Mouse (Mus musculus) kidney, postnatal 0 days (tissue): ENCODE measurements around the gene Gng12. TPM values are rescaled to one million over a fixed set of nuclear protein-coding genes. Genes with fewer than 3 reads are reported as not detected.

Source experiments
- ATAC-seq: fragments of 200-750 bp; cut with Nextera tagmentation; replicated peaks from 2 replicates; pipeline ENCODE4 v1.8.0; 2017; ENCODE audit warnings: low read depth, moderate number of reproducible peaks, moderate TSS enrichment, moderate library complexity; ENCODE audit not compliant: low FRiP score
- DNase-seq: peaks from one replicate; pipeline ENCODE4 v3.0.0-alpha.2; 2016; ENCODE audit warnings: low spot score
- H3K27ac ChIP-seq: fragments of 300-500 bp; sonication (generic); 2 replicates; pipeline ENCODE4 v1.5.1; 2014; ENCODE audit warnings: mild to moderate bottlenecking
- H3K27me3 ChIP-seq: fragments of 300-500 bp; sonication (generic); 2 replicates; pipeline ENCODE4 v1.6.1; 2014; ENCODE audit warnings: low read length, mixed read lengths; ENCODE audit not compliant: insufficient read depth
- H3K36me3 ChIP-seq: fragments of 300-500 bp; sonication (generic); 2 replicates; pipeline ENCODE4 v1.6.1; 2014; ENCODE audit warnings: low read length, mixed read lengths; ENCODE audit not compliant: insufficient read depth
- H3K4me1 ChIP-seq: fragments of 300-500 bp; sonication (generic); replicated peaks from 2 replicates; pipeline ENCODE4 v1.6.1; 2014; ENCODE audit warnings: antibody characterized with exemption, low read length, mixed read lengths; ENCODE audit not compliant: insufficient read depth
- H3K4me2 ChIP-seq: fragments of 300-500 bp; sonication (generic); 2 replicates; pipeline ENCODE4 v1.6.1; 2014; ENCODE audit warnings: mild to moderate bottlenecking, low read length, moderate library complexity, mixed read lengths
- H3K4me3 ChIP-seq: fragments of 300-500 bp; sonication (generic); replicated peaks from 2 replicates; pipeline ENCODE4 v1.5.1; 2014; ENCODE audit warnings: low read depth, low read length
- H3K9ac ChIP-seq: fragments of 300-500 bp; sonication (generic); 2 replicates; pipeline ENCODE4 v1.6.1; 2014; ENCODE audit warnings: low read depth, low read length
- H3K9me3 ChIP-seq: fragments of 300-500 bp; sonication (generic); replicated peaks from 2 replicates; pipeline ENCODE4 v1.6.1; 2016; ENCODE audit warnings: low read length, inconsistent platforms, mixed read lengths
- CTCF ChIP-seq: IDR thresholded peaks from 2 replicates; pipeline ENCODE4 v1.5.1; 2016; ENCODE audit warnings: antibody characterized with exemption, low read depth, mild to moderate bottlenecking, moderate library complexity
- WGBS: fragments of 180-500 bp; shearing (Covaris S2); extraction: QIAGEN DNeasy Blood & Tissue Kit; methylation state at CpG from one replicate; pipeline ENCODE4 v1.1.7; 2014; 5-methylcytosine and 5-hydroxymethylcytosine counted together
- polyA plus RNA-seq: library from polyadenylated mRNA; unstranded; fragments of >200 nt; fragmentation: Nextera tagmentation; extraction: Ambion mirVana; gene quantifications from 2 replicates; pipeline ENCODE4 v1.2.1, GENCODE M21; 2015

Gene Gng12
- polyA plus RNA-seq, 1 experiment from 2014 or later, result 144 TPM

DNA sequence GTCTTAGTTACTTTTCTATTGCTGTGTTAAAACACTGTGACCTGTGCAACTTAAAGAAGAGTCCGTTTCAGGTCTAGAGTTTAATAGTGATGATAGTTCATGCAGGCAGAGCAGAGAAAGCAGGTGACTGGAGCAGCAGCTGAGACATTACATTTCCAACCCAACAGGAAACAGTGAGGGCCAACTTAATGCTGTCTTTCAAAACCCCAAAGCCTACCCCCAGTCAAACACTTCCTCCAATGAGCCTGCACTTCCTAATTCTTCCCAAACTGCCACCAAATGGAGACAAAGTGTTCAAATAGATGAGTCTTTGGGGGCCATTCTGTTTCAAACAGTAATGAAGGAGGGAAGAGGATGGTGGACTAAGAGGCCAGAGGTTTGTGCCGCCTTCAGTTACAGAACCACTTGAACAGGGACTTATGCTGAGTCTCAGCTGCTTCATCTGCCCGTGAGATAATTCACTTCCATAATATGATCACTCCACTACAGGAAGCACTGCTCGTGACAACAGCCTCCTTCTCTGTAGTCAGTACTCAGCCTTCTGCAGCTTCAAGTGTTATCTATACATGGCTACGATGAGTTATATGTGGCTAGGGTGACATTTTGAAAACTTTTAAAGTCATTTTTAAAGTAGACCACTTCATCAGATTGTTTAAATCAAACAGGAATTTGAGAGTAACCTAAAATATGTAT is 55.7 kb downstream of the Gng12 start:
- no peak for DNase-seq
- no peak for ATAC-seq
- TF ChIP-seq CTCF, result no peak
- Histone ChIP-seq H3K4me1 (0 out of 2 replicates have a peak, but pooled peaks cover 3% of the 10 kb centered on the region), H3K27ac (no peak overlapping the region), H3K9ac (no peak overlapping the region), H3K27me3 (no peaks in the 10 kb centered on the region), H3K9me3 (no peaks in the 10 kb centered on the region), H3K4me2 (no peak overlapping the region), H3K4me3 (no peak overlapping the region), H3K36me3 (no peaks in the 10 kb centered on the region)
- WGBS, result 84% methylated on average over 5 of the region's 5 CpGs

DNA sequence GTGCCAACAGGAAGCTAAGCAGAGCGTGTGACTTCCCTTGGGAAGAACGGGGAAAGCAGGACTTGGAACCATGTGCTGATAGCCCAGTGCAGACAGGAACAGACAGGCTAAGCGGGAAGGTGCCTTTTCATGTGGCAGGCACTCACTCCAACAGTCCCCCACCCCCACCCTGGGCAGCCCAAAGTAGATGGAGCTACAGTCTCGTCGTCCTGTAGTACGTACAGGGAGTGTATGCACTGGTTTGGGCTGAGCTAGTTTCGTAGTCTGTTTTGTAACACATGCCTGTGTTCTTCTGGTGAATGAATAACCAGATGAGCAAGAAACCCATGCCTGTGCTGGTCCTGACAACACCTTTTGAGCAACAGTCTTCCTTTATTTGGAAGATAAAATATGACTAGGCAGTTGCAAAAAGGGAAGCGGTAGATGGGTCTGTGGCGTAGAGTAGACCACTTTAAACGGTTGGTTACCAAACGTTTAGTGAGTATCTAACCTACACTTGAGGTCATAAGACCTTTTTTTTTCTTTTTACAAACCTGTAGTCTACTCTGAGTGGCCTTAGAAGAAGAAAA is 57.8 kb downstream of the Gng12 start:
- ATAC-seq (peak; percentile 92), DNase-seq (peak; percentile 32)
- no peaks in the 10 kb centered on the region for H3K9me3 ChIP-seq
- no peaks in the 10 kb centered on the region for H3K27me3 ChIP-seq
- no peaks in the 10 kb centered on the region for H3K36me3 ChIP-seq
- peak overlapping the region; percentile 44 for H3K27ac ChIP-seq
- 0 out of 2 replicates have a peak, but pooled peaks cover 3% of the 10 kb centered on the region for H3K4me1 ChIP-seq
- no peak overlapping the region for H3K4me3 ChIP-seq
- no peak for TF ChIP-seq CTCF
- WGBS, result 55% methylated on average over 11 of the region's 11 CpGs
- H3K4me2 ChIP-seq, result no peak overlapping the region; the same call in 1 of the 2 replicates
- no peak overlapping the region for H3K9ac ChIP-seq

DNA sequence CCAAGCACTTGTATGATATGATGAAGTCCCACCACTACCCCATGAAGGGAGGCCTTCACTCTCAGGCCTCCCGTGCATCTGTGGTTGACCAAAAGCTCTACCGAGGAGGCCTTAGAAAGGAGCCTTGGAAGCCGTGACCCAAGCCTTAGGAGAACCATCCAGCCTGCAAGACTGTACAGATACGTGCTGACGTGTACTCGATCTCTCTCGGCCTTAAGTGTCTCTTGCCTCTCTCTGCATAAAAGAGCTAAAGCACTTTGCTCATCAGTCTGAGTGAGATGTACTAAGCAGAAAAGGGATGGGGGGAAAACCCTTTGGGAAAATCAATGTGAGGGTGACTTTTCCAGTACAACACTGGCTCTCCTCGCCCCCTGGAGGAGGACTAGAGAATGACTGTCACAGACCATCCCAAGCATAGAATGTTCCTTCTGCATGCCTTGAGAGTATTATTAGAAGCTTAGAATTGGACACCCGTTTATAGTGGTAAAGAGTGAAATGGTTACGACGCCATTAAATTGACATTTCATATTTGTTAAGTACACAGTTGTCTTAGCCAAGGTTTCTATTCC is 59.0 kb downstream of the Gng12 start:
- Histone ChIP-seq H3K4me3 (no peak overlapping the region), H3K36me3 (no peaks in the 10 kb centered on the region), H3K9ac (no peak overlapping the region), H3K27me3 (no peaks in the 10 kb centered on the region), H3K9me3 (no peaks in the 10 kb centered on the region), H3K27ac (peak overlapping the region; percentile 44), H3K4me1 (0 out of 2 replicates have a peak, but pooled peaks cover 3% of the 10 kb centered on the region), H3K4me2 (no peak overlapping the region)
- ATAC-seq, result no peak
- DNase-seq, result peak; percentile 40
- peak; percentile 73 for TF ChIP-seq CTCF
- WGBS, result 85% methylated on average over 11 of the region's 11 CpGs

DNA sequence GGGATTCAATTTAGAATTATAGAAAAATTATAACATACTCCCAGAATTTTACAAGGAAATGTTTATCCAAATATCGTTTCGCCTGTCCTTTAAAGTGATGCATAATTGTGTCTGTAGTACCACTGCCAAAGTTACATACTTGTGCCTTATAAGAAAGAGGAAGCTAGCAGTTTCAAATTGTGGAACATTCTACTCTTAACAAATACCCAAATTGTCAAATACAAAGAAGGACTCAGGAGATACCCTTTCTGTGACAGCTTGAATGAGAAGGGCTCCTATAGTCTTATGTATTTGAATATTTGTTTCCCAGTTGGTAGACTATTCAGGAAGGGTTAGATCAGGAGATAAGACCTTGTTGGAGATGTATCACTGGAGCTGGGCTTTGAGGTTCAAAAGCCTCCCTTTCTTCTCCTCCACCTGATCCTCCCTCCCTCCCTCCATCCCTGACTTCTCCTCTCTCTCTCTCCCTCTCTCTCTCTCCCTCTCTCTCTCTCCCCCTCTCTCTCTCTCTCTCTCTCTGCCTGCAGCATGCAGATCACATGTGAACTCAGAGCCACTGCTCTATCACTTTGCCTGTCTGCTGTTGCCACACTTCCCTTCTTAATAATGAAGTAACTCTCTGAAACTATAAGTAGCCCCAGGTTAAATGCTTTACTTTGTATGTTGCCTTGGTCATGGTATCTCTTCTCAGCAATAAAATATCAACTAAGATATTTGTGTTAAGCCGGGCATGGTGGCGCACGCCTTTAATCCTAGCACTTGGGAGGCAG is 62.5 kb downstream of the Gng12 start:
- H3K27ac ChIP-seq, result no peak overlapping the region
- no peak for ATAC-seq
- no peaks in the 10 kb centered on the region for H3K36me3 ChIP-seq
- WGBS, result 94% methylated on average over 5 of the region's 5 CpGs
- H3K9me3 ChIP-seq, result no peaks in the 10 kb centered on the region
- no peak overlapping the region for H3K4me3 ChIP-seq
- H3K4me1 ChIP-seq, result 0 out of 2 replicates have a peak, but pooled peaks cover 3% of the 10 kb centered on the region
- TF ChIP-seq CTCF, result no peak
- H3K9ac ChIP-seq, result no peak overlapping the region
- DNase-seq, result no peak
- H3K27me3 ChIP-seq, result no peaks in the 10 kb centered on the region
- no peak overlapping the region for H3K4me2 ChIP-seq

DNA sequence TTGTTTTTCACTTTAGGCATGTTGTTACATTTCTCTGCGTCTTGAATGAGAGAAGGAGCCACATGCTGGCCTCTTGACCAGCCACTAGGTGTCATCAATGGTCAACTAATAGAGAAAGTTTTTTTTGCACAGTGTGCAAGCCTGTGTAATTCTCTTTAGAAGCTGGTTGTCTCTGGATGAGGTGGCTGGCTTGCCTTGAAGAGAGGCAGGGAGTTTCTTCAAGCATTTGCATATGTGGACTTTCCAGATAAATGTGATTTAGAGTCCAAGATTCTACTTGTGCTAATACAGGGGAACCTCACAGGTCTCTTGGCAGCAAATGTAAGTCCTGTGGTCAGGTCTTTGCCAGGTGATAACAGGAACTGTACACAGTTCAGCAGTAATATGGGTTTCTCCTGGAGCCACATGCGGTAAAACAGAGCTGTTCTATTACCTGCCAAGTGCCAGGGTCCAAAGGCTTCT is 66.4 kb downstream of the Gng12 start:
- ATAC-seq (peak; percentile 77), DNase-seq (peak; percentile 93)
- no peak overlapping the region for H3K4me2 ChIP-seq
- no peak overlapping the region for H3K27ac ChIP-seq
- H3K36me3 ChIP-seq, result 0 out of 2 replicates have a peak, but pooled peaks cover 4% of the 10 kb centered on the region
- 22% methylated on average over 2 of the region's 2 CpGs for WGBS
- H3K4me3 ChIP-seq, result no peak overlapping the region
- peak; percentile 88 for TF ChIP-seq CTCF
- peaks cover 6% of the 10 kb centered on the region for H3K4me1 ChIP-seq
- H3K9me3 ChIP-seq, result no peaks in the 10 kb centered on the region
- H3K9ac ChIP-seq, result no peak overlapping the region
- no peaks in the 10 kb centered on the region for H3K27me3 ChIP-seq

DNA sequence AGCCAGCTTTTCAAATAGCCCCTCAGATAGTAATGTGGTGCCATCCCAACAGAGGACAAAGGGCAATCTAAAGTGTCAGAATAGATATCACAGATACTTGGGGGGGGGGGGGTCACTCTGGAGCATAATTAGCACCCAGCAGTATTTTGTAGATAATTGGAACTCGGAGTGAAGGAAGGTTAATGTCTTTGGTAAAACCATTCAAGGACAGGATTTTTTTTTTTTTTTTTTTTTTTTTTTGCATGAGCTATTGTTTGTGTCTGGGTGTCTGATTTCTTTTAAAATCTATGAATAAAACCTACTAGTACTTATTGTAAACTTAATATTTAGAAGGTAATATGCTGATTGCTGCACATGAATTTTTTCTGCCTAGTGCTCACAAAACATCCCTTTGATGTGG is 66.9 kb downstream of the Gng12 start:
- H3K9me3 ChIP-seq, result no peaks in the 10 kb centered on the region
- no peak overlapping the region for H3K27ac ChIP-seq
- H3K4me3 ChIP-seq, result no peak overlapping the region
- TF ChIP-seq CTCF, result no peak
- ATAC-seq (no peak), DNase-seq (no peak)
- H3K4me1 ChIP-seq, result peaks cover 10% of the 10 kb centered on the region
- H3K27me3 ChIP-seq, result no peaks in the 10 kb centered on the region
- H3K4me2 ChIP-seq, result no peak overlapping the region
- H3K9ac ChIP-seq, result no peak overlapping the region
- H3K36me3 ChIP-seq, result 0 out of 2 replicates have a peak, but pooled peaks cover 4% of the 10 kb centered on the region
- WGBS, result 88% methylated on average over 1 of the region's 1 CpGs
